Mouse (Mus musculus): ENCODE measurements around the gene Cpped1. TPM values are rescaled to one million over a fixed set of nuclear protein-coding genes. Genes with fewer than 3 reads are reported as not detected.

Gene Cpped1
- polyA plus RNA-seq, 1 experiment from 2014 or later, result 39.3 TPM

DNA sequence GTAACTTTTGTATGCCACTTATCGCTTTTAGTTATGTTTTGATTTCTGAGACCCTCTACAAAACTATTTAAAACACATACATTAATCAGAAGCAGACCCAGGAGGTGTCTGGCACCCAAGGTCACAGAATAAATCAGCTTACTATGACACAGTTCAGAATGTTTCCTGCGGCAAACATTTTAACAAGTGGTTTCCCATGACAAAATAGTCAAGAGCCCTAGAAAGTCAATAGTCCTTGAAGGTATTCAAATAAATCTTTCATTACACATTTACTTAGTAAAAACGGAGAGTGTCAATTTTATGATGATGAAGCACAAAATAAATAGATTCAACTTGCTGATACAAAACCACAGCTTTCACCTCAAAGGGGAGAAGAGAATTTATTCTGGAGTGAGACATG is 19.5 kb downstream of the Cpped1 start:
- 28% methylated on average over 3 of the region's 3 CpGs for WGBS
- no peak for DNase-seq (ENCODE audit: low spot score)

DNA sequence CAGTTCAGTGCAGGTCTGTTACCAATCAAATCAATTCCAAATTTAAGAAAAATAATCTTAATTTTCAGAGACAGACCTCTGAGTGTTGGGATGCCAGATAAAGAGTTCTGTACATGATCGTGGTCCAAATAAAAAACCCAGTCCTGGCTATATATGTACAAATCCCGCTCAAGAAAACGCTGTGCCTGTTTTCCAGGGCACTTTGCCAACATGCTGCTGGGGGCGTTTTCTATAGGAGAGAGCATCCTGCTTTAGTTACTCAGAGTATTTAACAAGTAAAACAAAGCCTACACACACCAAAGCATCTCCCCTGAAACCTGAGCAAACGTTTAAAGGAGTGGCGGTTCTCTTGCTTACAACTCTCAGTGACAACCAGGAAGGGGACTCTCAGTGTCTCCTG is 27.4 kb downstream of the Cpped1 start:
- no peak for DNase-seq (ENCODE audit: low spot score)
- 50% methylated on average over 6 of the region's 6 CpGs for WGBS
- no peak overlapping the region for H3K27ac ChIP-seq

More for the DNA sequence above, 19.5 kb downstream of the Cpped1 start:
- Histone ChIP-seq H3K36me3 (ENCODE audit: insufficient read depth, low read length) (peaks cover 11% of the 10 kb centered on the region), H3K4me3 (replicated peaks; ENCODE audit: low read depth, low read length) (no peak overlapping the region), H3K9me3 (replicated peaks; ENCODE audit: low read length) (no peaks in the 10 kb centered on the region), H3K4me2 (ENCODE audit: low read length) (no peak overlapping the region), H3K27me3 (ENCODE audit: insufficient read depth, low read length) (no peaks in the 10 kb centered on the region), H3K27ac (no peak overlapping the region), H3K4me1 (replicated peaks; ENCODE audit: insufficient read depth, low read length) (no peaks in the 10 kb centered on the region), H3K9ac (ENCODE audit: low read depth, low read length) (no peak overlapping the region)
- ATAC-seq (replicated peaks; ENCODE audit: low FRiP score, low read depth), result no peak
- no peak for TF ChIP-seq CTCF (IDR thresholded peaks at IDR 0.05; ENCODE audit: low read depth)

DNA sequence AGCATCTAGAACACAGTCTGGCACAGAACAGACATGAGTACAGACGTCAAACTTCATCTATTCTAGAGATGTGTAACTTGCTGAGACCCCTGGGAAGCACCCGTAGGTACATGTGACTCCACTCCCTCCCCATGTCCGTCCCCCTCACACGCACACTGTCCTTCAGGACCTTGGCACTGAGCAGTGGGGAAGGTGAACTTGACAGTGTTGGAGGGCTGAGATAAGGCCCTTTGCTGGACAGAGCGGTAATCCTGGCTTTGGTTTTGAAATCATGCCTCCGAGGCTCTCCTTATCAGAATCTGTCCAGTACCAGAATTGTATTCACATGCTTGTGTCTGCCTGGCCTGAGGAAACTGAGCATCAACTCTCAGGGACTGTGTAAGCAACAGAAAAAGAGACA is 28.8 kb downstream of the Cpped1 start:
- DNase-seq (ENCODE audit: low spot score) (no peak), ATAC-seq (replicated peaks; ENCODE audit: low FRiP score, low read depth) (no peak)
- H3K9me3 ChIP-seq (replicated peaks; ENCODE audit: low read length), result no peaks in the 10 kb centered on the region
- no peak overlapping the region for H3K9ac ChIP-seq (ENCODE audit: low read depth, low read length)
- no peak for TF ChIP-seq CTCF (IDR thresholded peaks at IDR 0.05; ENCODE audit: low read depth)
- H3K4me2 ChIP-seq (ENCODE audit: low read length), result no peak overlapping the region
- H3K36me3 ChIP-seq (ENCODE audit: insufficient read depth, low read length), result peaks cover 11% of the 10 kb centered on the region; the same call in 1 of the 2 replicates
- no peak overlapping the region for H3K4me3 ChIP-seq (replicated peaks; ENCODE audit: low read depth, low read length)
- 92% methylated on average over 6 of the region's 6 CpGs for WGBS
- no peak overlapping the region for H3K27ac ChIP-seq
- H3K4me1 ChIP-seq (replicated peaks; ENCODE audit: insufficient read depth, low read length), result no peaks in the 10 kb centered on the region
- H3K27me3 ChIP-seq (ENCODE audit: insufficient read depth, low read length), result no peaks in the 10 kb centered on the region

More for the DNA sequence above, 27.4 kb downstream of the Cpped1 start:
- H3K27me3 ChIP-seq (ENCODE audit: insufficient read depth, low read length), result no peaks in the 10 kb centered on the region
- no peak overlapping the region for H3K4me3 ChIP-seq (replicated peaks; ENCODE audit: low read depth, low read length)
- no peak for TF ChIP-seq CTCF (IDR thresholded peaks at IDR 0.05; ENCODE audit: low read depth)
- peaks cover 14% of the 10 kb centered on the region for H3K36me3 ChIP-seq (ENCODE audit: insufficient read depth, low read length)
- no peak for ATAC-seq (replicated peaks; ENCODE audit: low FRiP score, low read depth)
- no peaks in the 10 kb centered on the region for H3K4me1 ChIP-seq (replicated peaks; ENCODE audit: insufficient read depth, low read length)
- H3K9me3 ChIP-seq (replicated peaks; ENCODE audit: low read length), result no peaks in the 10 kb centered on the region
- H3K4me2 ChIP-seq (ENCODE audit: low read length), result no peak overlapping the region
- no peak overlapping the region for H3K9ac ChIP-seq (ENCODE audit: low read depth, low read length)

DNA sequence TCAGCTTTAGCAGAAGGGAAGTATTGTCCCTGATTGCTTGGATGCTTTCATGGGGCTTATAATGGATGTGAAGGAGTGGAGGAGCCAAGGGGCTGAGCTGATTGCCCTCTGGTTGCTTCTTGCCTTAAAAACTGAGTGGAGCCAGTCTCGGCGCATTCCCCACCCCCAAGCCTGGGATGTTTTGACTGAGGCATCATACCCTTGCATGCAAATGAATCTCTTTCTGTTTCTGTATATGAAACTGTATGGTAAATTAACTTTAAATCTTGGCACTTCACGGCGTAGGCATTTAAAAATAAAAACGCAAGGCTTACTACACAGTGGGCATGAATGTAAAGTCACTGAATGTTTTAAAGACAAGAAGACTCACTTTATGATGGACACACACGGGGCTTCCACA is 30.0 kb downstream of the Cpped1 start:
- Histone ChIP-seq H3K4me1 (replicated peaks; ENCODE audit: insufficient read depth, low read length) (no peaks in the 10 kb centered on the region), H3K4me3 (replicated peaks; ENCODE audit: low read depth, low read length) (no peak overlapping the region), H3K36me3 (ENCODE audit: insufficient read depth, low read length) (0 out of 2 replicates have a peak, but pooled peaks cover 12% of the 10 kb centered on the region), H3K27ac (no peak overlapping the region), H3K9me3 (replicated peaks; ENCODE audit: low read length) (no peaks in the 10 kb centered on the region), H3K9ac (ENCODE audit: low read depth, low read length) (no peak overlapping the region), H3K27me3 (ENCODE audit: insufficient read depth, low read length) (no peaks in the 10 kb centered on the region), H3K4me2 (ENCODE audit: low read length) (no peak overlapping the region)
- no peak for DNase-seq (ENCODE audit: low spot score)
- 87% methylated on average over 6 of the region's 6 CpGs for WGBS
- TF ChIP-seq CTCF (IDR thresholded peaks at IDR 0.05; ENCODE audit: low read depth), result no peak
- ATAC-seq (replicated peaks; ENCODE audit: low FRiP score, low read depth), result no peak

DNA sequence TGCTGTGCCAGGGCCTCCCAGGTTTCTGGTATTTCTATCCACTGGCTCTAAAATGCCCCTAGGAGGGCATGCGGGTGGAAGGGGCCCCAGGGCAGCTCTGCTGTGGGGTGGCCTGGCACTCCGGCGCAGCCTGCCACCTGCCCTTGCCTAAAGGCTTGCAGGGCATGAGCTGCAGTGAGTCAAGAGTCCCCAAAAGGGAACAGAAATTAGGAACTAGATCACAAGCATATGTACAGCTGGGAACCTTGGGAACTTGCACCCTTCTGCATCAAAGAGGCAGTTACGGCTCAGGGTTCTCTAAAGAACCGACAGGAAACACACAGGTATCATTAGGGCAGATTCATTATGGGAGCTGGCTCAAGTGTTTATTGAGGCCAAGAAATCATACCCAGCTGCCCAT is 34.0 kb downstream of the Cpped1 start:
- Histone ChIP-seq H3K9me3 (replicated peaks; ENCODE audit: low read length) (no peaks in the 10 kb centered on the region), H3K9ac (ENCODE audit: low read depth, low read length) (no peak overlapping the region), H3K4me3 (replicated peaks; ENCODE audit: low read depth, low read length) (no peak overlapping the region), H3K36me3 (ENCODE audit: insufficient read depth, low read length) (0 out of 2 replicates have a peak, but pooled peaks cover 13% of the 10 kb centered on the region), H3K4me2 (ENCODE audit: low read length) (no peak overlapping the region), H3K4me1 (replicated peaks; ENCODE audit: insufficient read depth, low read length) (no peaks in the 10 kb centered on the region), H3K27ac (no peak overlapping the region), H3K27me3 (ENCODE audit: insufficient read depth, low read length) (no peaks in the 10 kb centered on the region)
- no peak for TF ChIP-seq CTCF (IDR thresholded peaks at IDR 0.05; ENCODE audit: low read depth)
- ATAC-seq (replicated peaks; ENCODE audit: low FRiP score, low read depth) (no peak), DNase-seq (ENCODE audit: low spot score) (no peak)
- 76% methylated on average over 5 of the region's 5 CpGs for WGBS

DNA sequence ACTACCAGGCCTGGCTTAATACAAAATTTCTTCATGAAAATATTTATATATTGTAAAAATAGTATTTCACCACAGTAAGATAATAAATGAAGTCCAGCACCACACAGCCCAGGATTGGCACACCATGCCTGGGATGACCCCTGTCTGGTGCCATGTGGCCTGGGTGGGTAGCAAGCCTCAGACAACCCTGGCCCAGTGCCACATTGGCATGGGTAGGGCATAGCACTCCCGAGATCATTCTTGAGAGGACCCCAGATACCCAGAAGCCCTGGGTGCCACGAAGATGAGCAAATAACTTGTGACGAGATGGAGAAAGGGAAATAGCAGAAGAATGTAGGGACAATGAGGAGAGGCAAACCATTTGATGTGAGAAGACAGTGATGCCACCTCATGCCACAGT is 36.0 kb downstream of the Cpped1 start:
- 91% methylated on average over 3 of the region's 3 CpGs for WGBS
- Histone ChIP-seq H3K4me1 (replicated peaks; ENCODE audit: insufficient read depth, low read length) (no peaks in the 10 kb centered on the region), H3K36me3 (ENCODE audit: insufficient read depth, low read length) (0 out of 2 replicates have a peak, but pooled peaks cover 8% of the 10 kb centered on the region), H3K9ac (ENCODE audit: low read depth, low read length) (no peak overlapping the region), H3K4me2 (ENCODE audit: low read length) (no peak overlapping the region), H3K27ac (no peak overlapping the region), H3K4me3 (replicated peaks; ENCODE audit: low read depth, low read length) (no peak overlapping the region), H3K27me3 (ENCODE audit: insufficient read depth, low read length) (no peaks in the 10 kb centered on the region), H3K9me3 (replicated peaks; ENCODE audit: low read length) (no peaks in the 10 kb centered on the region)
- ATAC-seq (replicated peaks; ENCODE audit: low FRiP score, low read depth) (no peak), DNase-seq (ENCODE audit: low spot score) (no peak)
- TF ChIP-seq CTCF (IDR thresholded peaks at IDR 0.05; ENCODE audit: low read depth), result no peak

- Histone ChIP-seq H3K9ac (ENCODE audit: low read depth, low read length) (no peak overlapping the region), H3K27ac (no peak overlapping the region), H3K4me2 (ENCODE audit: low read length) (no peak overlapping the region), H3K36me3 (ENCODE audit: insufficient read depth, low read length) (no peaks in the 10 kb centered on the region), H3K4me3 (replicated peaks; ENCODE audit: low read depth, low read length) (no peak overlapping the region), H3K27me3 (ENCODE audit: insufficient read depth, low read length) (no peaks in the 10 kb centered on the region), H3K9me3 (replicated peaks; ENCODE audit: low read length) (no peaks in the 10 kb centered on the region), H3K4me1 (replicated peaks; ENCODE audit: insufficient read depth, low read length) (no peaks in the 10 kb centered on the region)
- ATAC-seq (replicated peaks; ENCODE audit: low FRiP score, low read depth) (no peak), DNase-seq (ENCODE audit: low spot score) (no peak)
- TF ChIP-seq CTCF (IDR thresholded peaks at IDR 0.05; ENCODE audit: low read depth), result no peak
- 70% methylated on average over 3 of the region's 3 CpGs for WGBS
Measured at GRCm38 (mm10) chr16:11868486-11868885, 40.8 kb downstream of the Cpped1 start.
